Mouse (Mus musculus) embryonic fibroblast, embryonic 13.5 days (primary cell): ENCODE data around the gene 3110009E18Rik.

Source experiments
- CTCF ChIP-seq: IDR thresholded peaks from 2 replicates; pipeline ENCODE4 v1.5.1; 2011; ENCODE audit warnings: mild to moderate bottlenecking, control low read depth, low read length, moderate library complexity, borderline replicate concordance; ENCODE audit not compliant: insufficient read depth
- POLR2A ChIP-seq: IDR thresholded peaks from 2 replicates; pipeline ENCODE4 v1.6.1; 2011; ENCODE audit warnings: low read depth, mild to moderate bottlenecking, control low read depth, low read length, moderate library complexity

- TF ChIP-seq CTCF (no peak), POLR2A (no peak)
Observed at GRCm38 (mm10) chr1:120203836-120204235, 82.8 kb downstream of the 3110009E18Rik start.
